Mouse (Mus musculus) kidney, postnatal 0 days (tissue): ENCODE measurements around the gene Adal. TPM values are rescaled to one million over a fixed set of nuclear protein-coding genes. Genes with fewer than 3 reads are reported as not detected.

Experiments
- ATAC-seq: fragments of 200-750 bp; cut with Nextera tagmentation; replicated peaks from 2 replicates; pipeline ENCODE4 v1.8.0; 2017; ENCODE audit warnings: low read depth, moderate number of reproducible peaks, moderate TSS enrichment, moderate library complexity; ENCODE audit not compliant: low FRiP score
- DNase-seq: peaks from one replicate; pipeline ENCODE4 v3.0.0-alpha.2; 2016; ENCODE audit warnings: low spot score
- H3K27ac ChIP-seq: fragments of 300-500 bp; sonication (generic); 2 replicates; pipeline ENCODE4 v1.5.1; 2014; ENCODE audit warnings: mild to moderate bottlenecking
- H3K27me3 ChIP-seq: fragments of 300-500 bp; sonication (generic); 2 replicates; pipeline ENCODE4 v1.6.1; 2014; ENCODE audit warnings: low read length, mixed read lengths; ENCODE audit not compliant: insufficient read depth
- H3K36me3 ChIP-seq: fragments of 300-500 bp; sonication (generic); 2 replicates; pipeline ENCODE4 v1.6.1; 2014; ENCODE audit warnings: low read length, mixed read lengths; ENCODE audit not compliant: insufficient read depth
- H3K4me1 ChIP-seq: fragments of 300-500 bp; sonication (generic); replicated peaks from 2 replicates; pipeline ENCODE4 v1.6.1; 2014; ENCODE audit warnings: antibody characterized with exemption, low read length, mixed read lengths; ENCODE audit not compliant: insufficient read depth
- H3K4me2 ChIP-seq: fragments of 300-500 bp; sonication (generic); 2 replicates; pipeline ENCODE4 v1.6.1; 2014; ENCODE audit warnings: mild to moderate bottlenecking, low read length, moderate library complexity, mixed read lengths
- H3K4me3 ChIP-seq: fragments of 300-500 bp; sonication (generic); replicated peaks from 2 replicates; pipeline ENCODE4 v1.5.1; 2014; ENCODE audit warnings: low read depth, low read length
- H3K9ac ChIP-seq: fragments of 300-500 bp; sonication (generic); 2 replicates; pipeline ENCODE4 v1.6.1; 2014; ENCODE audit warnings: low read depth, low read length
- H3K9me3 ChIP-seq: fragments of 300-500 bp; sonication (generic); replicated peaks from 2 replicates; pipeline ENCODE4 v1.6.1; 2016; ENCODE audit warnings: low read length, inconsistent platforms, mixed read lengths
- CTCF ChIP-seq: IDR thresholded peaks from 2 replicates; pipeline ENCODE4 v1.5.1; 2016; ENCODE audit warnings: antibody characterized with exemption, low read depth, mild to moderate bottlenecking, moderate library complexity
- WGBS: fragments of 180-500 bp; shearing (Covaris S2); extraction: QIAGEN DNeasy Blood & Tissue Kit; methylation state at CpG from one replicate; pipeline ENCODE4 v1.1.7; 2014; 5-methylcytosine and 5-hydroxymethylcytosine counted together
- polyA plus RNA-seq: library from polyadenylated mRNA; unstranded; fragments of >200 nt; fragmentation: Nextera tagmentation; extraction: Ambion mirVana; gene quantifications from 2 replicates; pipeline ENCODE4 v1.2.1, GENCODE M21; 2015

The Adal gene
- polyA plus RNA-seq, 1 experiment from 2014 or later: 21.1 TPM

GRCm38 (mm10) chr2:121170980-121171742, 30.9 kb downstream of the Adal start, which contains the start of gene Zscan29:
Gene Zscan29 (minus strand): TSS chr2:121171125.
- H3K4me2 ChIP-seq: peak within 1 kb of the TSS; percentile 60
- TF ChIP-seq CTCF: no peak; the same call in 1 of the 2 replicates
- H3K9me3 ChIP-seq: no peaks in the 10 kb centered on the region
- H3K27ac ChIP-seq: peak within 1 kb of the TSS; percentile 87
- H3K36me3 ChIP-seq: peaks cover 13% of the 10 kb centered on the region
- DNase-seq: peak; percentile 95
- no peaks in the 10 kb centered on the region; the same call in 1 of the 2 replicates for H3K4me1 ChIP-seq
- ATAC-seq: peak; percentile 93
- under 1% methylated on average over 63 of the region's 66 CpGs for WGBS
- peak within 1 kb of the TSS; percentile 69 for H3K4me3 ChIP-seq
- H3K27me3 ChIP-seq: no peaks in the 10 kb centered on the region
- H3K9ac ChIP-seq: peak within 1 kb of the TSS; percentile 69

DNA sequence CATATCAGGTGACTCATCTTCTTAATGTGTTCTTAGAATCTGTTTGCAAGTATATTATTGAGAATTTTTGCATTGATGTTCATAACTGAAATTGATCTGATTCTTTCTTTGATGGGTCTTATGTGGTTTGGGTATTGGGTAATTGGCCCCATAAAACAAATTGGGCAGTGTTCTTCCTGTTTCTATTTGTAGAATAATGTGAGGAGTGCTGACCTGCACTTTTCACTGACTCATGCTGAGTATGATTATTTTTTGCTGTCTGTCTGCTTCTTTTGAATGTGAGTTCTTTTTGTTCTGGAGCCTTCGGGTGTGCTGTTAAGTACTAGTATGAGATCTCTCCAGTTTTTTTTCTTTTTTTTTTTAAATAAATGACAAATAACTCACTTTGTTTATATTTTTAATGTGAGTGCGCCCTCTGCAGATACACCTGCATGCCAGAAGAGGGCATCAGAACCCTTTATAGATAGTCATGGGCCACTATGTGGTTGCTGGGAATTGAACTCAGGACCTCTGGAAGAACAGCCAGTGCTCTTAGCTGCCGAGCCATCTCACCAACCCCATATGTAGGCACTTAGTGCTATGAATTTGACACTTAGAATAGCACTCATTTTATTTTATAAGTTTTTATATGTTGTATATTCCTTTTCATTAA, 38.7 kb downstream of the Adal start:
- peak; percentile 28; the same call in 1 of the 2 replicates for TF ChIP-seq CTCF
- Histone ChIP-seq H3K27ac (no peak overlapping the region), H3K4me1 (no peaks in the 10 kb centered on the region), H3K9ac (no peak overlapping the region), H3K27me3 (no peaks in the 10 kb centered on the region), H3K4me3 (no peak overlapping the region), H3K36me3 (peaks cover 41% of the 10 kb centered on the region), H3K9me3 (no peaks in the 10 kb centered on the region), H3K4me2 (no peak overlapping the region)
- DNase-seq (no peak), ATAC-seq (no peak)
- 95% methylated on average over 3 of the region's 3 CpGs for WGBS

GRCm38 (mm10) chr2:121183431-121183830, 43.2 kb downstream of the Adal start:
- Histone ChIP-seq H3K4me2 (no peak overlapping the region), H3K4me1 (no peaks in the 10 kb centered on the region), H3K4me3 (no peak overlapping the region), H3K36me3 (peaks cover 51% of the 10 kb centered on the region), H3K27ac (no peak overlapping the region), H3K9ac (no peak overlapping the region), H3K27me3 (no peaks in the 10 kb centered on the region), H3K9me3 (no peaks in the 10 kb centered on the region)
- ATAC-seq (no peak), DNase-seq (no peak)
- no peak for TF ChIP-seq CTCF
- 87% methylated on average over 5 of the region's 5 CpGs for WGBS

GRCm38 (mm10) chr2:121184142-121184541, 43.9 kb downstream of the Adal start:
- Histone ChIP-seq H3K4me3 (no peak overlapping the region), H3K4me1 (no peaks in the 10 kb centered on the region), H3K4me2 (no peak overlapping the region), H3K27me3 (no peaks in the 10 kb centered on the region), H3K36me3 (peaks cover 50% of the 10 kb centered on the region), H3K9ac (no peak overlapping the region), H3K9me3 (no peaks in the 10 kb centered on the region), H3K27ac (no peak overlapping the region)
- DNase-seq: no peak
- 96% methylated on average over 7 of the region's 7 CpGs for WGBS
- no peak for TF ChIP-seq CTCF
- ATAC-seq: no peak

DNA sequence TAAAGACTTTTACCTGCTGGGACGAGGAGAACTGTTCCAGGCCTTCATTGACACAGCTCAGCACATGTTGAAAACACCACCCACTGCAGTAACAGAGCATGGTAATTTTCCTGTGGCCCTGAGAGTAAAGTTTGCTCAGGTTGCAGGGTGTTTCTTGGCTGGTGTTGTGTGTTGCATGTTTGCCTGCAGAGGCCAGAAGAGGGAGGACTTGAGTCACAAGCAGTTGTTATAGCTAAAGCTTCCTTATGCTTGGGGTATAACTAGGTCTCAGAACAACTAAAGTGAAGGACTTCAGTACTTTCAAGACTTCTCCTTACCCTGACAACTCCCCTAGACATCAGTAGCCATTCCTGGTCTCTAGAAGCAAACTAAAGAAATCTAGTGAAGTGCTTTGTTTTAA, 48.3 kb downstream of the Adal start:
- H3K27me3 ChIP-seq: no peaks in the 10 kb centered on the region
- H3K4me3 ChIP-seq: no peak overlapping the region
- no peak overlapping the region for H3K4me2 ChIP-seq
- WGBS: 72% methylated on average over 1 of the region's 1 CpGs
- H3K4me1 ChIP-seq: no peaks in the 10 kb centered on the region
- no peak for DNase-seq
- H3K9me3 ChIP-seq: no peaks in the 10 kb centered on the region
- no peak for ATAC-seq
- H3K36me3 ChIP-seq: peaks cover 74% of the 10 kb centered on the region
- no peak overlapping the region for H3K9ac ChIP-seq
- peak; percentile 42; the same call in 1 of the 2 replicates for TF ChIP-seq CTCF
- no peak overlapping the region for H3K27ac ChIP-seq

DNA sequence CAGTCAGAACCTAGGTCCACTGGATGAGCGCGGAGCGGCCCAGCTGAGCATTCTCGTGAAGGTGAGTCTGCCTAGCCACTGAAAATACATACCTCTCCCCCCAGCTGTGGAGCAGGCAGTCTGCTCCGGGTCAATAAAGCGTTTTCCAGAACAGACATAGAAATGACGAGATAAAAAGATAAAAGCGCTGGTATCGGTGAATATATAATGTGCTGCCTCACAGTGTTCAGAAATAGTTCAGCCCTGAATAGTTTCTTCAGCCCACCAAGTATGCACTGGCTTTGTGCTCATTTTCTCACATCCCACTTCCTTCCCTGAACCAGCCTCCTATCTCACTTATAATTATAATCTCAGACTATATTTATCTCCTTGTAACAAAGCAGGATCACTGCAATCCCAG, 55.2 kb downstream of the Adal start:
- Histone ChIP-seq H3K9me3 (no peaks in the 10 kb centered on the region), H3K36me3 (peaks cover 78% of the 10 kb centered on the region), H3K4me2 (no peak overlapping the region), H3K27ac (no peak overlapping the region), H3K4me3 (no peak overlapping the region), H3K27me3 (no peaks in the 10 kb centered on the region), H3K9ac (no peak overlapping the region), H3K4me1 (no peaks in the 10 kb centered on the region)
- no peak for TF ChIP-seq CTCF
- ATAC-seq (no peak), DNase-seq (no peak)
- WGBS: 87% methylated on average over 9 of the region's 9 CpGs
